Mouse (Mus musculus) bone marrow macrophage, adult 2 months (primary cell): ENCODE measurements around the gene Pck1.
"Not testable (repeated sequence)": the region's sequence is repeated elsewhere in the genome, so short reads cannot be mapped to it uniquely, and the experiment has no call there.

Experiments
- CTCF ChIP-seq: IDR thresholded peaks from 2 replicates; pipeline ENCODE4 v1.5.1; 2012; ENCODE audit warnings: low read depth, mild to moderate bottlenecking, low read length, moderate library complexity
- POLR2A ChIP-seq: IDR thresholded peaks from 2 replicates; pipeline ENCODE4 v1.6.1; 2012; ENCODE audit warnings: mild to moderate bottlenecking, low read depth, low read length, borderline replicate concordance

GRCm38 (mm10) chr2:173120117-173120516 lies 32.7 kb upstream of the Pck1 start:
- not testable (repeated sequence) for TF ChIP-seq POLR2A, CTCF
